Mouse (Mus musculus): ENCODE measurements around the gene Zdhhc6. TPM values are rescaled to one million over a fixed set of nuclear protein-coding genes. Genes with fewer than 3 reads are reported as not detected.

Gene Zdhhc6
- polyA plus RNA-seq, 1 experiment from 2014 or later, result 110 TPM

- no peaks in the 10 kb centered on the region for H3K27me3 ChIP-seq (ENCODE audit: control insufficient read depth, insufficient read depth, low read length)
- no peak for ATAC-seq (ENCODE audit: low FRiP score, low TSS enrichment)
These were observed 88.7 kb downstream of the Zdhhc6 start for GRCm38 (mm10) chr19:55227135-55227534.

GRCm38 (mm10) chr19:55226621-55227020 lies 89.2 kb downstream of the Zdhhc6 start:
- H3K9ac ChIP-seq (ENCODE audit: low read depth, low read length), result no peak overlapping the region
- H3K9me3 ChIP-seq (ENCODE audit: control insufficient read depth, low read length), result no peaks in the 10 kb centered on the region
- ATAC-seq (ENCODE audit: low FRiP score, low TSS enrichment), result no peak
- no peak overlapping the region for H3K4me2 ChIP-seq (replicated peaks; ENCODE audit: low read depth, low read length)
- no peaks in the 10 kb centered on the region for H3K4me1 ChIP-seq (ENCODE audit: control insufficient read depth, insufficient read depth, low read length)
- 71% methylated on average over 5 of the region's 5 CpGs for WGBS
- H3K36me3 ChIP-seq (ENCODE audit: control insufficient read depth, insufficient read depth, low read length), result no peaks in the 10 kb centered on the region
- no peak overlapping the region for H3K27ac ChIP-seq (ENCODE audit: low read depth, low read length)
- H3K4me3 ChIP-seq (ENCODE audit: low read length), result no peak overlapping the region
- H3K27me3 ChIP-seq (ENCODE audit: control insufficient read depth, insufficient read depth, low read length), result no peaks in the 10 kb centered on the region

More at GRCm38 (mm10) chr19:55227135-55227534, 88.7 kb downstream of the Zdhhc6 start:
- H3K36me3 ChIP-seq (ENCODE audit: control insufficient read depth, insufficient read depth, low read length), result no peaks in the 10 kb centered on the region
- no peak overlapping the region for H3K4me2 ChIP-seq (replicated peaks; ENCODE audit: low read depth, low read length)
- no peak overlapping the region for H3K27ac ChIP-seq (ENCODE audit: low read depth, low read length)
- H3K4me3 ChIP-seq (ENCODE audit: low read length), result no peak overlapping the region
- WGBS, result 86% methylated on average over 7 of the region's 7 CpGs
- no peak overlapping the region for H3K9ac ChIP-seq (ENCODE audit: low read depth, low read length)
- H3K9me3 ChIP-seq (ENCODE audit: control insufficient read depth, low read length), result no peaks in the 10 kb centered on the region
- H3K4me1 ChIP-seq (ENCODE audit: control insufficient read depth, insufficient read depth, low read length), result no peaks in the 10 kb centered on the region

GRCm38 (mm10) chr19:55222268-55222667 lies 93.6 kb downstream of the Zdhhc6 start:
- peaks cover 12% of the 10 kb centered on the region for H3K4me1 ChIP-seq (ENCODE audit: control insufficient read depth, insufficient read depth, low read length)
- H3K4me3 ChIP-seq (ENCODE audit: low read length), result no peak overlapping the region
- no peak overlapping the region for H3K27ac ChIP-seq (ENCODE audit: low read depth, low read length)
- no peak overlapping the region for H3K9ac ChIP-seq (ENCODE audit: low read depth, low read length)
- WGBS, result 78% methylated on average over 9 of the region's 9 CpGs
- no peaks in the 10 kb centered on the region for H3K27me3 ChIP-seq (ENCODE audit: control insufficient read depth, insufficient read depth, low read length)
- H3K9me3 ChIP-seq (ENCODE audit: control insufficient read depth, low read length), result no peaks in the 10 kb centered on the region
- no peak overlapping the region for H3K4me2 ChIP-seq (replicated peaks; ENCODE audit: low read depth, low read length)
- no peak for ATAC-seq (ENCODE audit: low FRiP score, low TSS enrichment)
- no peaks in the 10 kb centered on the region for H3K36me3 ChIP-seq (ENCODE audit: control insufficient read depth, insufficient read depth, low read length)

Other genes with a start within 250 kb of the Zdhhc6 start
- gene Gpam, start 188.8 kb downstream of the Zdhhc6 start, polyA plus RNA-seq (2014; fragmentation: Nextera tagmentation; extraction: Ambion mirVana), result 11.8 and 22.2 TPM in 2 replicates
- not detected in 2 replicates for gene Tectb, start 135.3 kb downstream of the Zdhhc6 start, polyA plus RNA-seq (2014; fragmentation: Nextera tagmentation; extraction: Ambion mirVana)
- 0.05 TPM in 1 of 2 replicates, not detected in the other for gene Gucy2g, start 74.8 kb downstream of the Zdhhc6 start, polyA plus RNA-seq (2014; fragmentation: Nextera tagmentation; extraction: Ambion mirVana)
- gene Acsl5, start 64.1 kb downstream of the Zdhhc6 start, polyA plus RNA-seq (2014; fragmentation: Nextera tagmentation; extraction: Ambion mirVana), result 26.3 and 38.1 TPM in 2 replicates
- gene Vti1a, start 263 bp upstream of the Zdhhc6 start, polyA plus RNA-seq (2014; fragmentation: Nextera tagmentation; extraction: Ambion mirVana), result 17.0 and 25.7 TPM in 2 replicates

Measured in kidney, embryonic 14.5 days (tissue).